Mouse (Mus musculus): ENCODE data around the gene Treh.
"Not testable (repeated sequence)": the region's sequence is repeated elsewhere in the genome, so short reads cannot be mapped to it uniquely, and the experiment has no call there.

The Treh gene

GRCm38 (mm10) chr9:44673005-44673404 lies at the start of gene Treh:
Treh (plus strand) TSS chr9:44673233.
- no peak for DNase-seq (ENCODE audit: low spot score in 2 of 2)

GRCm38 (mm10) chr9:44624390-44624789 lies 48.6 kb upstream of the Treh start:
- DNase-seq (ENCODE audit: low spot score in 2 of 2): no peak

DNA sequence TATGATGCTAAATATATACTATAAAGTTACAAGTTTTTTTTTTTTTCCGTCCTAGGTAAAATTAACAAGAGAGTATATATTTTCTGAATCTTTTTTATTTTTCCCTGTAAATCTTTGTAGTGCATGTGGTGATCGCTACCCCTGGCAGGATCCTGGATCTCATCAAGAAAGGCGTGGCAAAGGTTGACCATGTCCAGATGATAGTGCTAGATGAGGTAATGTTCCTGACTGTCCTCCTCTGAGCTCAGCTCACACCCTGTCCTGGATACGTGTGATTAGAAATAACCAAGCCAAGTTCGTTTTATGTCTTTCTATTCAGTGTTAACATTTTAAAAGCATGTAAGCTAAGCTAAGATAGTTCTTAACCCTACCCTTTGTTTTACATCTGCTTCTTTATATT lies 46.8 kb upstream of the Treh start:
- DNase-seq (ENCODE audit: low spot score in 2 of 2): no peak

GRCm38 (mm10) chr9:44637551-44638169 lies 35.4 kb upstream of the Treh start:
- no peak for DNase-seq (ENCODE audit: low spot score in 2 of 2)

GRCm38 (mm10) chr9:44638726-44639125 lies 34.3 kb upstream of the Treh start:
- DNase-seq (ENCODE audit: low spot score in 2 of 2): not testable (repeated sequence)

GRCm38 (mm10) chr9:44640028-44640427 lies 33.0 kb upstream of the Treh start:
- DNase-seq (ENCODE audit: low spot score in 2 of 2): not testable (repeated sequence)

DNA sequence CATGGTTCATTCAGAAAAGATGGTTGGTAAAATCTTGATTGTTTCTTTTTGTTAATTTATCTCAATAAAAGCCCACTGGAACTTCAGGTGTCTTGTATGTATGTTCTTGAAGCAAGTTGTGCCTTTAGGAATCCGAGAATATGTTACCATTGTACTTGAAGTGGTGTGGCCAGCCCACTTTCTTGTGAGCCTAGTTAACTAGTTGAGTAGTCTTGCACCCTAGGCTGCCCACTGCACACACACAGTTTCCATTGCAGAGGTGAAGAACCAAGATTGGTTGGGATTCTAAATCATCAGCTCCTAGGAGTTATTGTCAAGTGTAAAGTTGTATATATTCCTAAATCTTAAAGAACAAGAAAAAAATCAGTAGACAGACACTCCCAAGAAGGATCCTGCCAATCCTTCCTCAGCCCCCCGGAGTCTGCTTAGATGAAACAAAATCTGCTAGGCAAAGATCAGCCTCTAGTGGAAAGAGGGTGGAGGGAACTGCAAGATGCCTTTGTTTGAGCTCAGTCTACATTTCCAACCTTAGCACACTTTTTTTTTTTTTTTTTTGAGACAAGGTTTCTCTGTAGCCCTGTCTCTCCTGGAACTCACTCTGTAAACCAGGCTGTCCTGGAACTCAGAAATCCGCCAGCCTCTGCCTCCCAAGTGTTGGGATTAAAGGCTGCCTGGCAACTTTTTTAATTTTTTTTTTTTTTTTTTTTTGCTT lies 32.2 kb upstream of the Treh start:
- no peak for DNase-seq (ENCODE audit: low spot score in 2 of 2)

DNA sequence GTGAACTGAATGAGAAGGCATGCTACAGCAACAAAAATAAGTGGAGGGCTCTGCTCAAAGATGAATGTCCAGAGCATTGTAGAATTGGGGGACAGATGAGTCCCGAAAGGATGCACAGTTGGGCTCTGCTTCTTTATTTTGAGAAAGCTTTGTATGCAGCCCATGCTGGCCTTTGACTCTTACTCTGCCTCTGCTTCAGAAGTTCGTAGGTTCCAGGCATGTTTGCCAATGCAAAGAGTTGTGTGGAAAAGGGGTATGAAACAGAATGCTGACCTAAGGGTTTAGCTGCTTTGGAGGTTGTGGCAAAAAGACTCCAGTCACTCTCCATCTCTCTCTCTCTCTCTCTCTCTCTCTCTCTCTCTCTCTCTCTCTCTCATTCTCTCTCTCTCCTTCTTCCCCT lies 31.4 kb upstream of the Treh start:
- no peak for DNase-seq (ENCODE audit: low spot score in 2 of 2)

GRCm38 (mm10) chr9:44643103-44643502 lies 29.9 kb upstream of the Treh start:
- DNase-seq (ENCODE audit: low spot score in 2 of 2): no peak

DNA sequence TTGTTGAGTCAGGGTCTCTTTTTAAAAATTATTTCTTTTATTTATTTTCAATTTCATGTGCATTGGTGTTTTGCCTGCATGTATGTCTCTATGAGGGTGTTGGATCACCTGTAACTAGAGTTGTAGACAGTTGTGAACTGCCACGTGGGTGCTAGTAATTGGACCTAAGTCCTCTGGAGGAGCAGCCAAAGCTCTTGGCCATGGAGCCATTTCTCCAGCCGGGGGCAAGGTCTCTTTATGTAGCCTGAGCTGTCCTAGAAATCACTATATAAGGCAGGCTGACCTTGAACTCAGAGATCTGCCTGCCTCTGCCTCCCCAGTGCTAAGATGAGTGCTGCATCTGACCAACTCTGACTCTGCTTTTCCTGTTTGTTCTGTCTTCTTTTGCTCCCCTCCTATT lies 28.8 kb upstream of the Treh start:
- DNase-seq (ENCODE audit: low spot score in 2 of 2): no peak

DNA sequence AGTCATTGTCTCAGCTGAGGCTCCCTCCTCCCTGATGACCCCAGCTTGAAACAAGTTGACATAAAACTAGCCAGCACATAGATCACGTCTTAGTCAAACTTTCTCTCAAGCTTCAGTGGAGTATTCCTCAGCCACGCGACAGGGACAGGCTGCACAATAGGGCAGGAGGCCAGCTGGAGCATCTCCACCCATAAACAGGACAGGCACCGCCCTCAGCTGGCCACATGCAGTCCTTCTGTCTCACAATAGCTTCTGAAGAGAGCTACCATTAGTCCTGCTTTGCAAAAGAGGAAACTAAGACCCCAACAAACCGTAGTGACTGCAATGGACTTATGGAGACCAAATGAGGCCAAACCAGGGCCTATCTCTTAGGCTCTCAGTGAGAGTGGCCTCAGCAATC lies 27.6 kb upstream of the Treh start:
- no peak for DNase-seq (ENCODE audit: low spot score in 2 of 2)

- DNase-seq (ENCODE audit: low spot score in 2 of 2): no peak
These were observed 27.1 kb upstream of the Treh start for GRCm38 (mm10) chr9:44645924-44646323.

GRCm38 (mm10) chr9:44646366-44646765 lies 26.7 kb upstream of the Treh start:
- no peak for DNase-seq (ENCODE audit: low spot score in 2 of 2)

DNA sequence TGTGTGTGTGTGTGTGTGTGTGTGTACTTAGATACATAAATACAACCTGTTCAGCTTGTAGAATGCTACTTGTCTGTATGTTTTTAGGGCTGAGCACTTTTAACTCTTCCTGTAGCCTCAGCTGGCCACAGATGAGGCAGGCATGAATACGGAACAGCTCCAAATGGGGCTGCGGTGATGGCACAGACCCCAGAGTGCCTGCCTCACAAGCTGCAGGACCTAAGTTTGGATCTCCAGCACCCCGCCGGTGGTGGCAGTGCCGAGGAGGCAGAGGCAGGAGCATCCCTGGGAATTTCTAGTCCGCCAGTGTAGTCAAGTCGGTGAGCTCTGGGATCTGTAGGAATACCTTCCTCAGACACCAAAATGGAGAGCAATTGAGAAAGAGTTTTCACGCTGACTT lies 26.0 kb upstream of the Treh start:
- DNase-seq (ENCODE audit: low spot score in 2 of 2): no peak

DNA sequence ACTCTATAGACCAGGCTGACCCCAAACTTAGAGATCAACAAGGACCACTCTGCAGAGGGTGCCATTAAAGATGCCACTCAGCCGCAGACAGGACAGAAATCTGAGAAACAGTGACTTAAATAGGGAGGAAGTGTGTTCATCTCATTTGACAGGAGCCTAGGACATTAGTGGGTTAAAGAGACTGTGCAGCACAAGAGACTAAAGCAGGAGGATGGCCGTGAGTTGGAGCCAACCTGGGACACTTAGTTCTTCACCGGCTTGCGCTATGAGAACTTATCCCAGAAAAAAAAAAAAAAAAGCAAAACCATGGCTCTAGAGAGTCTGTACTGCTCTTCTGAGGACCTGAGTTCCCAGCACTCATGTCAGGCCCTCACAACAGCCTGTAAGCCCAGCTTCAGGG lies 25.4 kb upstream of the Treh start:
- no peak for DNase-seq (ENCODE audit: low spot score in 2 of 2)

DNA sequence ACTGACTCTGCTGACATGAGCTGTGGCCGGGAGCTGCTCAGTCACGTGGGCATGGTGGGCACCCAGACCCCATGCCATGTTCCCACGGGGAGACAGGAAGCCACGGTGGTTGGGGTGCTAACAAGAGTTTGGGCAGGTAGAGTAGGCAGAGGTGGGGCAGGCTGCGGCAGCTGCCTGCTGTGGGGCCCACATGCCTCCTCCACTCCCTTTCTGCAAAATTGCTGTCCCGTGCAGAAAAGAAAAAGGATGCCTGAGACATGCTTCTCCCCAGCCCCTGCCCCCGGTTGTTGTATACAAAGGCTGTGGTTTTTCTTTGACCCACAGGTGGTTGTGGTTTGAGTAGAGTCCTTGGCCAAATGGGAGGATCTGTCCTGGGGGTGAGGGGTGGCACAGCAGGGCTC lies 24.2 kb upstream of the Treh start:
- no peak for DNase-seq (ENCODE audit: low spot score in 2 of 2)

DNA sequence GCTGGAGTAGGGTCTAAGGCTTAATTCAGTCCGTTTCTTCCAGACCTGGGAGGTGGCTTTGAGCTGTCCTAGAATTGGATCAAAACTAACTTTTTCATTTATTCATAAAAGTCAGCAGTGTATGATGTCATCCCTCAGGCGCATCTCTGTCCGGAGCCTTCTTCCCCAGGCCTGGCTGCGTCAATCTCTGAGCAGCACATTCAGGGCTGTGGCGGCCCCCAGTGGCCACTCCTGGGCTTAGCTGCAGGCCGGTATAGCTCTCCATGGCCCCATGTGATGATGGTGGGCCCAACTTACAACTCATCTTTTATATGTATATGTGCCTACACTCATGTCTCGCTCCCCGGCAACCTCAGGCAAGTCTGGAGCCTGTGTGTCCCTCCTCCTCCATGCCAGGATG lies 21.0 kb upstream of the Treh start:
- peak; percentile 19 to 39 for DNase-seq (ENCODE audit: low spot score in 2 of 2)

- DNase-seq (ENCODE audit: low spot score in 2 of 2): no peak
These were observed 19.1 kb upstream of the Treh start for GRCm38 (mm10) chr9:44653896-44654295.

GRCm38 (mm10) chr9:44655098-44656066 lies 17.7 kb upstream of the Treh start:
- DNase-seq (ENCODE audit: low spot score in 2 of 2): peak in 1 of 2 experiments; percentile 30

DNA sequence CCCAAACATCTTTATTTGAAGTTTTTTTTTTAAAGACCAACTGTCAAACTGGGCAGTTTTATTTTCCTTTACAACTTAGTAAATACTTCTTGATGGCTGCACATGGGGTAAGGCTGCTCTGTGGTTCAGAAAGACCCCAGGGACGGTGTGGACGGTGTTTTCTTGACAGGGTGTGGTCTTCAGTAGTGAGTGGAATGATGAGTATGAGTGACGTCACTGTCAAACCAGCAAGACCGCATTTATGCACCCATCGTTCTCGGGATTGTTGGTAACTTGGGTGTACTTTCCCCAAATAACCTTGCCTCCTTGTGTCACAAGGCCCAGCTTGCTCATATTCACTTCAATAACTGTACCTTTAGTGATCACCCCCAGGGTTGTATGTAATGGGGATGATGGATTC lies 9.3 kb upstream of the Treh start:
- no peak for DNase-seq (ENCODE audit: low spot score in 2 of 2)

GRCm38 (mm10) chr9:44671416-44671815 lies 1.6 kb upstream of the Treh start:
- no peak for DNase-seq (ENCODE audit: low spot score in 2 of 2)

- no peak for DNase-seq (ENCODE audit: low spot score in 2 of 2)
These were observed 655 bp upstream of the Treh start for GRCm38 (mm10) chr9:44672291-44672865.

Measured in right cerebral cortex, postnatal 36 days (tissue).